Mouse (Mus musculus) cortical plate, adult 2 months (tissue): ENCODE results near the gene Arrb1.

Experiments
- CTCF ChIP-seq: fragments of 200-500 bp; IDR thresholded peaks from 2 replicates; pipeline ENCODE4 v1.5.1; 2011; ENCODE audit warnings: mild to moderate bottlenecking, control low read depth, low read length; ENCODE audit not compliant: insufficient read depth; ENCODE audit errors: extremely low read depth
- POLR2A ChIP-seq: fragments of 200-500 bp; IDR thresholded peaks from 2 replicates; pipeline ENCODE4 v1.6.1; 2011; ENCODE audit warnings: mild to moderate bottlenecking, low read length, control low read depth; ENCODE audit not compliant: insufficient read depth; ENCODE audit errors: extremely low read depth

DNA sequence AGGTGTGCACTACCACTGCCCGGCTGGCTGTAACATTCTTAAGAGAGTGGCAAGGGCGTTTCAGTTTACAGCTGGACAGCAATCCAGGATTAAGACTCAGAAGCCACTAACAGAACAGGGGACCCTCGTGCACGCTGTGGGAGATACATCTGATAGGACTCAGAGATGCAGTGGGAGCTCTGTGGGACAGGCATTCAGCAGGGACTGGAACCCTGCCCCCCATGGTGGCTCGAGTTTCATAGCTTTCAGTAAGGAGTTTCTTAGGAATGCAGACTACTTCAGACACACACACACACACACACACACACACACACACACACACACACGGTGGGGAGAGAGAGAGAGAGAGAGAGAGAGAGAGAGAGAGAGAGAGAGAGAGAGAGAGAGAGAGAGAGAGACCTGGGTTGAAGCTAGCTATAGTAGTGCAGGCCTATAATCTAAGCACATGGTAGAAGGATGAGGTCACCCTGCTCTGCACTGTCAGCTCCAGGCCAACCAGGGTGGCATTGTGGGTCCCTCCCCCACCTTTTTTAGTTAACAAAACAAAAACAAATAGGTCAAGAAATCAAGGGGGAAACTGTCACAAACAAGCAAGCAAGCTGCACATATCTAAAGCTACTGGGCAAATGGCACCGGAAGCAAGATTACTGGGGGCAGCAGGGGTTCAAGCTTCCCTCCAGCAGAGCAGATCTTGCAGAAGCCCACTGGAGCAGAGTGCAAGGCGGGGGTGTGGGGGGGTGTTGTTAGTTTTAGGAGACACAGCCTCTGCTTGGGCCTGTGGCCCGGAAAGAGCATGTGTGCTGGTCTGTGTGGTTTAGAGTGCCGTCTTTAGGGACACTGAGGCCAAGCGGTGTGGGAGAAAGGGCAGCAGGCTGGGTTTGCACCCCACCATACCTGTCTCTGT lies 12.6 kb downstream of the Arrb1 start:
- TF ChIP-seq POLR2A (no peak), CTCF (no peak)
